ENCODE assay signal across 8 mouse cellular contexts in the genomic region with DNA sequence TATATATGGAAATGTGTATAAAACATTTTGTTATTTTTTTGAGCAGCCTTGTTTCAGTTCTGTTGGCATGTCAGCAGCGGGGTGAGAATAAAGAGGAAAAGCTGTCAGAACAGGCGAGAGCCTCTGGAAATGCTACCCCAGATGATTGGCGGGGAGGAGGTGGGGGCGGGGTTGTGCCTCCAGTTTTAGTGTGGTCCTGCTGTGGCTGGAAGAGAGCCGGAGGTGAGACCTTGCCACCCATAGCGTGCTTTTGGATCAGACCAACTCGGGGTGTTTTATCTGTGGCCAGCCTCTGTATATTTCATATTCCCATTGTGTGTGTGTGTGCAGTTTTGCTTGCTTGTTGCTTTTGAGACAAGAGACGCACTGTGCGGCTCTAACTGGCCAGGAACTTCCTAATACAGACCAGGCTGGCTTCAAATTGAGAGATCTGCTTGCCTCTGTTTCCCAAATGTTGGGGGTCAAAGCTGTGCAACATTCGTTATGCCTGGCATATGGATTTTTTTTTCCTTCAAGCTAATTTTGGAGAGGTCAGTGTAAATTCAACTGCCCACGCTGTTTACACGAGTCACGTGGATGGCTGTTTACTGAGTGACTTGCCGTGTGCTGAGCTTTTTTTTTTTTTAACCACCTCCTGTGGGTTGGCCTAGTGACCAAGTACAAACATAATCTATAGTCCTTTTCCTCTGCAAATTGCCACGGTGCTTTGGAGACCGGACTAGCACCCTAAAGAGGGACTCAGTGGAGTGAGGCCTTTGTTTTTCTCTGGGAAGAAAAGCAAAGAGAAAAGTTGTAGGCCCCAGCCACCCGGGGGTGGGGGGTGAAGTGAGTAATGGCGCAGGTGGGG. TPM values are rescaled to one million over a fixed set of nuclear protein-coding genes. Genes with fewer than 3 reads are reported as not detected.
DNase-seq lines count a peak whose midpoint lies in the region; ATAC-seq and TF ChIP-seq lines count a peak whose summit lies in the region.

No protein-coding gene starts in this region.

- peak overlapping the region; percentile 38 for H3K4me2 ChIP-seq in liver, embryonic 13.5 days
- H3K4me2 ChIP-seq in stomach, postnatal 0 days (replicated peaks; ENCODE audit: low read depth), result peak overlapping the region; percentile 81

- peak; percentile 69 for DNase-seq in thymus, postnatal 0 days (ENCODE audit: low spot score)
- no peak for DNase-seq in thymus, postnatal 25 days
- peak; percentile 48 for DNase-seq in forelimb bud, embryonic 11.5 days (ENCODE audit: low read depth, low spot score)
- no peak for DNase-seq in liver, embryonic 13.5 days
- DNase-seq in stomach, postnatal 0 days (ENCODE audit: low spot score), result peak; percentile 59
- DNase-seq in adrenal gland, adult 8-10 months, result no peak
- no peak for DNase-seq in adipocyte (ENCODE audit: low spot score)
- no peak for DNase-seq in right cerebral cortex, postnatal 25 days

- TF ChIP-seq CTCF in stomach, postnatal 0 days (IDR thresholded peaks at IDR 0.05; ENCODE audit: low read depth), result no peak

- peaks cover 34% of the 10 kb centered on the region for H3K4me1 ChIP-seq in liver, embryonic 13.5 days (replicated peaks)
- peaks cover 6% of the 10 kb centered on the region; the same call in 1 of the 2 replicates for H3K4me1 ChIP-seq in stomach, postnatal 0 days (replicated peaks; ENCODE audit: control insufficient read depth, insufficient read depth)

- no peak overlapping the region for H3K27ac ChIP-seq in liver, embryonic 13.5 days
- peak overlapping the region; percentile 78 for H3K27ac ChIP-seq in stomach, postnatal 0 days (replicated peaks)

- H3K27me3 ChIP-seq in liver, embryonic 13.5 days, result peaks cover 50% of the 10 kb centered on the region
- H3K27me3 ChIP-seq in stomach, postnatal 0 days (ENCODE audit: control insufficient read depth, insufficient read depth, low read length), result no peaks in the 10 kb centered on the region

- no peak for TF ChIP-seq EP300 in stomach, postnatal 0 days (optimal IDR thresholded peaks at IDR 0.05)

- no peaks in the 10 kb centered on the region for H3K36me3 ChIP-seq in liver, embryonic 13.5 days
- H3K36me3 ChIP-seq in stomach, postnatal 0 days (ENCODE audit: control insufficient read depth, insufficient read depth, low read length), result no peaks in the 10 kb centered on the region

- H3K9me3 ChIP-seq in liver, embryonic 13.5 days (replicated peaks), result no peaks in the 10 kb centered on the region
- H3K9me3 ChIP-seq in stomach, postnatal 0 days (ENCODE audit: control insufficient read depth, low read length), result no peaks in the 10 kb centered on the region

- no peak overlapping the region for H3K9ac ChIP-seq in liver, embryonic 13.5 days
- H3K9ac ChIP-seq in stomach, postnatal 0 days (ENCODE audit: low read length), result peak overlapping the region; percentile 31; the same call in 1 of the 2 replicates

- 15% methylated on average over 18 of the region's 18 CpGs for WGBS in liver, embryonic 13.5 days (ENCODE audit: insufficient replicate concordance)
- WGBS in stomach, postnatal 0 days, result 42% methylated on average over 18 of the region's 18 CpGs

- no peak for ATAC-seq in liver, embryonic 13.5 days (ENCODE audit: low read depth)
- ATAC-seq in stomach, postnatal 0 days (ENCODE audit: low FRiP score, low TSS enrichment), result 0 out of 2 replicates have a peak, but pooled peaks have one; percentile 21

- peak overlapping the region; percentile 21 for H3K4me3 ChIP-seq in liver, embryonic 13.5 days (replicated peaks)
- H3K4me3 ChIP-seq in stomach, postnatal 0 days (ENCODE audit: low read depth, low read length), result peak overlapping the region; percentile 8; the same call in 1 of the 2 replicates

RNA-seq across cellular contexts. Expression of gene Fam43a, which starts 3.4 kb away (rescaled TPM):
- polyA plus RNA-seq in thymus, postnatal 0 days (2015; fragmentation: Nextera tagmentation; extraction: Ambion mirVana), result 10.4 and 13.3 TPM in 2 replicates
- polyA plus RNA-seq in liver, embryonic 13.5 days (2015; fragmentation: Nextera tagmentation; extraction: Ambion mirVana), result 5.0 and 5.9 TPM in 2 replicates
- 13.4 and 14.2 TPM in 2 replicates for polyA plus RNA-seq in stomach, postnatal 0 days (2015; fragmentation: Nextera tagmentation; extraction: Ambion mirVana)
- 10 to 100 TPM; 36.5 to 45.0 (median 38.5) TPM for total RNA-seq in adrenal gland, adult 8-10 months (2022)

RNA-seq across cellular contexts. Expression of gene Lsg1, which starts 15.5 kb away (rescaled TPM):
- 67.2 and 68.2 TPM in 2 replicates for polyA plus RNA-seq in thymus, postnatal 0 days (2015; fragmentation: Nextera tagmentation; extraction: Ambion mirVana)
- 36.9 and 45.8 TPM in 2 replicates for polyA plus RNA-seq in liver, embryonic 13.5 days (2015; fragmentation: Nextera tagmentation; extraction: Ambion mirVana)
- polyA plus RNA-seq in stomach, postnatal 0 days (2015; fragmentation: Nextera tagmentation; extraction: Ambion mirVana), result 33.4 and 33.5 TPM in 2 replicates
- total RNA-seq in adrenal gland, adult 8-10 months (2022), result 10 to 100 TPM; 36.7 to 47.3 (median 40.5) TPM

RNA-seq across cellular contexts. Expression of gene Tmem44, which starts 52.3 kb away (rescaled TPM):
- polyA plus RNA-seq in thymus, postnatal 0 days (2015; fragmentation: Nextera tagmentation; extraction: Ambion mirVana), result 2.1 and 2.2 TPM in 2 replicates
- 1.0 and 1.2 TPM in 2 replicates for polyA plus RNA-seq in liver, embryonic 13.5 days (2015; fragmentation: Nextera tagmentation; extraction: Ambion mirVana)
- 3.5 and 4.3 TPM in 2 replicates for polyA plus RNA-seq in stomach, postnatal 0 days (2015; fragmentation: Nextera tagmentation; extraction: Ambion mirVana)
- 1 to 10 TPM; 3.7 to 9.3 (median 5.8) TPM for total RNA-seq in adrenal gland, adult 8-10 months (2022)

Comparison
In these comparisons a context has a peak if more than half of its experiments do, and no peak if none do; other contexts are left out.
1. DNase-seq: peak in thymus, postnatal 0 days (single experiment), forelimb bud, embryonic 11.5 days (single experiment) and stomach, postnatal 0 days (single experiment); none in thymus, postnatal 25 days (single experiment), liver, embryonic 13.5 days (single experiment), adrenal gland, adult 8-10 months (single experiment), adipocyte (single experiment) and right cerebral cortex, postnatal 25 days (single experiment).